Mouse (Mus musculus) kidney, postnatal 0 days (tissue): ENCODE measurements at regions not wholly inside any gene's neighbourhood (a gene's known extent, or its start where the extent isn't known, plus 50 kb on each side); places are given as distances from the start of the nearest gene placed in this dataset.

Source experiments
- ATAC-seq: fragments of 200-750 bp; cut with Nextera tagmentation; replicated peaks from 2 replicates; pipeline ENCODE4 v1.8.0; 2017; ENCODE audit warnings: low read depth, moderate number of reproducible peaks, moderate TSS enrichment, moderate library complexity; ENCODE audit not compliant: low FRiP score
- DNase-seq: peaks from one replicate; pipeline ENCODE4 v3.0.0-alpha.2; 2016; ENCODE audit warnings: low spot score
- H3K27ac ChIP-seq: fragments of 300-500 bp; sonication (generic); 2 replicates; pipeline ENCODE4 v1.5.1; 2014; ENCODE audit warnings: mild to moderate bottlenecking
- H3K27me3 ChIP-seq: fragments of 300-500 bp; sonication (generic); 2 replicates; pipeline ENCODE4 v1.6.1; 2014; ENCODE audit warnings: low read length, mixed read lengths; ENCODE audit not compliant: insufficient read depth
- H3K36me3 ChIP-seq: fragments of 300-500 bp; sonication (generic); 2 replicates; pipeline ENCODE4 v1.6.1; 2014; ENCODE audit warnings: low read length, mixed read lengths; ENCODE audit not compliant: insufficient read depth
- H3K4me1 ChIP-seq: fragments of 300-500 bp; sonication (generic); replicated peaks from 2 replicates; pipeline ENCODE4 v1.6.1; 2014; ENCODE audit warnings: antibody characterized with exemption, low read length, mixed read lengths; ENCODE audit not compliant: insufficient read depth
- H3K4me2 ChIP-seq: fragments of 300-500 bp; sonication (generic); 2 replicates; pipeline ENCODE4 v1.6.1; 2014; ENCODE audit warnings: mild to moderate bottlenecking, low read length, moderate library complexity, mixed read lengths
- H3K4me3 ChIP-seq: fragments of 300-500 bp; sonication (generic); replicated peaks from 2 replicates; pipeline ENCODE4 v1.5.1; 2014; ENCODE audit warnings: low read depth, low read length
- H3K9ac ChIP-seq: fragments of 300-500 bp; sonication (generic); 2 replicates; pipeline ENCODE4 v1.6.1; 2014; ENCODE audit warnings: low read depth, low read length
- H3K9me3 ChIP-seq: fragments of 300-500 bp; sonication (generic); replicated peaks from 2 replicates; pipeline ENCODE4 v1.6.1; 2016; ENCODE audit warnings: low read length, inconsistent platforms, mixed read lengths
- CTCF ChIP-seq: IDR thresholded peaks from 2 replicates; pipeline ENCODE4 v1.5.1; 2016; ENCODE audit warnings: antibody characterized with exemption, low read depth, mild to moderate bottlenecking, moderate library complexity
- WGBS: fragments of 180-500 bp; shearing (Covaris S2); extraction: QIAGEN DNeasy Blood & Tissue Kit; methylation state at CpG from one replicate; pipeline ENCODE4 v1.1.7; 2014; 5-methylcytosine and 5-hydroxymethylcytosine counted together

- no peaks in the 10 kb centered on the region for H3K9me3 ChIP-seq
- no peaks in the 10 kb centered on the region for H3K27me3 ChIP-seq
- no peak overlapping the region for H3K4me2 ChIP-seq
- H3K4me1 ChIP-seq: no peaks in the 10 kb centered on the region; the same call in 1 of the 2 replicates
- no peak overlapping the region for H3K9ac ChIP-seq
- H3K36me3 ChIP-seq: no peaks in the 10 kb centered on the region
- ATAC-seq (no peak), DNase-seq (no peak)
- WGBS: 79% methylated on average over 5 of the region's 5 CpGs
- no peak for TF ChIP-seq CTCF
- H3K27ac ChIP-seq: no peak overlapping the region
- no peak overlapping the region for H3K4me3 ChIP-seq
Observed at GRCm38 (mm10) chr6:93393551-93393950, 450.3 kb upstream of the Adamts9 start.

DNA sequence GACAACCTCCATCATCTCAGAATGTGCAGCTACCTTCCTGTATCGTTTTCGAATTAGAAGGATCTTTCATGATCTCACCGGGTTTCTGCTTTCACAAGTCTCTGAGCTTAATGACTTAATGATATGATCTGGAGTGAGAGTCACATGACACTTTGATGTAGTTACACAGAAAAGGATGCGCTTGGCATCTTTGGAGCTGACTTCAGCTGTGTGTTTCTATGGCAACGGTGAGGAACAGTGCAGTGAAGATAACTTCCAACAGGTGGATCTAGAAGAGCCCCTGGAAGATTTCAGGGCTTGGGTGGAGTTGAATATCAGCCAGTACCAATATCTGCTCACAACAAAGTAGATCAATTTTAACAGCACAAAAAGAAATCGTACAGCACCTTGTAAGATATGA, 449.1 kb upstream of the Adamts9 start:
- Histone ChIP-seq H3K27me3 (no peaks in the 10 kb centered on the region), H3K36me3 (no peaks in the 10 kb centered on the region), H3K4me3 (no peak overlapping the region), H3K4me1 (no peaks in the 10 kb centered on the region; the same call in 1 of the 2 replicates), H3K4me2 (no peak overlapping the region), H3K9me3 (no peaks in the 10 kb centered on the region), H3K9ac (no peak overlapping the region), H3K27ac (no peak overlapping the region)
- ATAC-seq (no peak), DNase-seq (no peak)
- TF ChIP-seq CTCF: no peak
- 71% methylated on average over 6 of the region's 6 CpGs for WGBS

GRCm38 (mm10) chr6:93391166-93391565, 447.9 kb upstream of the Adamts9 start:
- no peak for TF ChIP-seq CTCF

GRCm38 (mm10) chr6:93371341-93371740, 428.0 kb upstream of the Adamts9 start:
- WGBS: 59% methylated on average over 6 of the region's 6 CpGs
- no peak for TF ChIP-seq CTCF
- ATAC-seq: no peak
- no peaks in the 10 kb centered on the region for H3K4me1 ChIP-seq
- H3K4me2 ChIP-seq: no peak overlapping the region
- no peak overlapping the region for H3K27ac ChIP-seq
- no peaks in the 10 kb centered on the region for H3K9me3 ChIP-seq
- H3K36me3 ChIP-seq: no peaks in the 10 kb centered on the region
- H3K27me3 ChIP-seq: no peaks in the 10 kb centered on the region
- DNase-seq: no peak
- H3K9ac ChIP-seq: no peak overlapping the region
- no peak overlapping the region for H3K4me3 ChIP-seq

More at GRCm38 (mm10) chr6:93391166-93391565, 447.9 kb upstream of the Adamts9 start:
- no peak overlapping the region for H3K9ac ChIP-seq
- no peaks in the 10 kb centered on the region; the same call in 1 of the 2 replicates for H3K4me1 ChIP-seq
- DNase-seq: peak; percentile 30
- WGBS: 21% methylated on average over 5 of the region's 5 CpGs
- no peaks in the 10 kb centered on the region for H3K9me3 ChIP-seq
- no peak for ATAC-seq
- no peak overlapping the region for H3K27ac ChIP-seq
- no peak overlapping the region for H3K4me2 ChIP-seq
- H3K36me3 ChIP-seq: no peaks in the 10 kb centered on the region
- no peaks in the 10 kb centered on the region for H3K27me3 ChIP-seq
- no peak overlapping the region for H3K4me3 ChIP-seq

GRCm38 (mm10) chr6:93363846-93364245, 420.6 kb upstream of the Adamts9 start:
- no peak for TF ChIP-seq CTCF

GRCm38 (mm10) chr6:93353353-93354125, 410.2 kb upstream of the Adamts9 start:
- 84% methylated on average over 12 of the region's 12 CpGs for WGBS
- ATAC-seq: no peak
- no peaks in the 10 kb centered on the region for H3K27me3 ChIP-seq

More at GRCm38 (mm10) chr6:93363846-93364245, 420.6 kb upstream of the Adamts9 start:
- no peak overlapping the region for H3K27ac ChIP-seq
- no peaks in the 10 kb centered on the region for H3K27me3 ChIP-seq
- WGBS: 73% methylated on average over 4 of the region's 4 CpGs
- DNase-seq: no peak
- no peak overlapping the region for H3K4me2 ChIP-seq
- H3K36me3 ChIP-seq: no peaks in the 10 kb centered on the region
- H3K9me3 ChIP-seq: no peaks in the 10 kb centered on the region
- no peak overlapping the region for H3K9ac ChIP-seq
- H3K4me1 ChIP-seq: no peaks in the 10 kb centered on the region
- H3K4me3 ChIP-seq: no peak overlapping the region
- no peak for ATAC-seq

More at GRCm38 (mm10) chr6:93353353-93354125, 410.2 kb upstream of the Adamts9 start:
- H3K9me3 ChIP-seq: no peaks in the 10 kb centered on the region
- no peak overlapping the region for H3K4me2 ChIP-seq
- H3K36me3 ChIP-seq: no peaks in the 10 kb centered on the region
- no peak overlapping the region for H3K27ac ChIP-seq
- no peak overlapping the region for H3K4me3 ChIP-seq
- H3K4me1 ChIP-seq: no peaks in the 10 kb centered on the region
- no peak for TF ChIP-seq CTCF
- no peak overlapping the region for H3K9ac ChIP-seq
- no peak for DNase-seq
